Mouse (Mus musculus) skeletal muscle tissue, postnatal 0 days (tissue): ENCODE results near the gene Vmn2r84. TPM values are rescaled to one million over a fixed set of nuclear protein-coding genes. Genes with fewer than 3 reads are reported as not detected.

Source experiments
- polyA plus RNA-seq: library from polyadenylated mRNA; unstranded; fragments of >200 nt; fragmentation: Nextera tagmentation; extraction: Ambion mirVana; gene quantifications from 2 replicates; pipeline ENCODE4 v1.2.1, GENCODE M21; 2015

Vmn2r84 gene
- 0.01 TPM in 1 of 2 replicates, not detected in the other for polyA plus RNA-seq

DNA sequence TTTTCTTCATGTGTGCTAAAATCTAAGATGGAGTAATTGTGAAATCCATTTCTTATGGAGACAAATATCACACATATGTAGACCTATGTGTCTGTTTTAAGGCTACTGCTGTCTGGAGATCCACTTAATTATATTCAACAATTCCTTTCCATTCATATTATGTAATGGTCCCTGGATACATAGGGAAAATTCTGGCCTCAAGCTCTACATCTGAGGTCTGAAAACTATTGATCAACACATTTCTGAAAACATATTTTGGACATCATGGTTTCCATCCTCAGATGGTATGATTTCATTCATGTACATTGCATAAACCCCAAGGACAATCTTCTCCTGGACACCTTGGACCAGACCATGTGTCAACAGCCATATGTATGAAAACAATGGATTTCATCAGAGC, at the start of gene Vmn2r84:
Gene Vmn2r84, minus strand, starts transcription at position 101 of the 400 bp plus-strand sequence.

DNA sequence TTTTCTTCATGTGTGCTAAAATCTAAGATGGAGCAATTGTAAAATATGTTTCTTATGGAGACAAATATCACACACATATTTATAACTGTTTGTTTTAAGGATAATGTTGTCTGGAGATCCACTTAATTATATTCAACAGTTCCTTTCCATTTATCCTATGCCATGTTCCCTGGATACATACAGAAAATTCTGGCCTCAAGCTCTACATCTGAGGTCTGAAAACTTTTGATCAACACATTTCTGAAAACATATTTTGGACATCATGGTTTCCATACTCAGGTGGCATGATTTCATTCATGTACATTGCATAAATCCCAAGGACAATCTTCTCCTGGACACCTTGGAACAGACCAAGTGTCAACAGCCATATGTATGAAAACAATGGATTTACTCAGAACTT, 35.5 kb upstream of the Vmn2r84 start, which contains the start of gene Vmn2r85:
Gene Vmn2r85, minus strand, starts transcription at position 101 of the 400 bp plus-strand sequence.

Other genes with a start within 250 kb of the Vmn2r84 start
- not detected in 2 replicates for gene Olfr825, start 227.6 kb downstream of the Vmn2r84 start, polyA plus RNA-seq
- not detected in 2 replicates for gene Olfr826, start 210.1 kb downstream of the Vmn2r84 start, polyA plus RNA-seq
- gene Olfr827, start 179.9 kb downstream of the Vmn2r84 start, polyA plus RNA-seq, result not detected in 2 replicates
- gene Neurod4, start 114.1 kb downstream of the Vmn2r84 start, polyA plus RNA-seq, result not detected in 2 replicates
- 1.1 and 2.2 TPM in 2 replicates for gene Tespa1, start 71.5 kb downstream of the Vmn2r84 start, polyA plus RNA-seq
- not detected in 2 replicates for gene Vmn2r85, start 35.4 kb upstream of the Vmn2r84 start, polyA plus RNA-seq
- gene Vmn2r86, start 61.7 kb upstream of the Vmn2r84 start, polyA plus RNA-seq, result not detected in 2 replicates
- not detected in 2 replicates for gene Vmn2r87, start 103.1 kb upstream of the Vmn2r84 start, polyA plus RNA-seq